ENCODE assay signal across 17 mouse cellular contexts in the genomic region with DNA sequence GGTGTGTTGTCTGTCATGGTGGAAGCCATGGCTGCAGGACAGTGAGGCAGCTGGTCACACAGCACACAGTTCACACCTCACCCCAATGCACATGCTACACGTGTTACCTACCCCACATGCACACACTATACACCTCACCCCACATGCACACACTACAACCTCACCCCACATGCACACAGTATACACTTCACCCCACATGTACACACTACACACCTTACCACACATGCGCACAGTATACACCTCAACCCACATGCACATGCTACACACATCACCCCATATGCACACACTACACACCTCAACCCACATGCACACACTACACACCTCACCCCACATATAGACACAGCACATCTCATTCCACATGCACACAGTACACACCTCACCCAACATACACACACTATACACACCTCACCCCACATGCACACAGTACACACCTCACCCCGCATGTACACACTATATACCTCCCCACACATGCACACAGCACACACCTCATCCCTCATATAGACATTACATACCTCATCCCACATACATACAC.
DNase-seq lines count a peak whose midpoint lies in the region; ATAC-seq and TF ChIP-seq lines count a peak whose summit lies in the region.
"Had no signal": no experiment of that assay in that cellular context is flagged by ENCODE, and none has a peak within 500 bp of the region (broad histone marks: within the 10 kb centered on the region; RNA-seq: fewer than 3 reads in every experiment).

No protein-coding gene starts in this region.

- peaks cover 21% of the 10 kb centered on the region for H3K4me1 ChIP-seq in kidney, embryonic 15.5 days
- H3K4me1 ChIP-seq in bone marrow, adult 2 months (ENCODE audit: control insufficient read depth, insufficient read depth, low read length) = no peaks in the 10 kb centered on the region; the same call in 1 of the 2 replicates
- peaks cover 12% of the 10 kb centered on the region for H3K4me1 ChIP-seq in forebrain, embryonic 16.5 days (replicated peaks; ENCODE audit: control insufficient read depth, insufficient read depth, low read length)
- H3K4me1 ChIP-seq in midbrain, embryonic 14.5 days (ENCODE audit: control insufficient read depth, insufficient read depth, low read length) = peaks cover 20% of the 10 kb centered on the region

- no peaks in the 10 kb centered on the region for H3K36me3 ChIP-seq in kidney, embryonic 15.5 days
- H3K36me3 ChIP-seq in forebrain, embryonic 16.5 days (ENCODE audit: control insufficient read depth, insufficient read depth) = no peaks in the 10 kb centered on the region
- H3K36me3 ChIP-seq in midbrain, embryonic 14.5 days (ENCODE audit: control insufficient read depth, insufficient read depth, low read length) = no peaks in the 10 kb centered on the region
- H3K36me3 ChIP-seq: heart, embryonic 15.5 days had no signal

- no peak overlapping the region for H3K4me3 ChIP-seq in kidney, embryonic 15.5 days (replicated peaks)
- no peak overlapping the region for H3K4me3 ChIP-seq in bone marrow, adult 2 months (replicated peaks; ENCODE audit: control insufficient read depth, low read depth, low read length)
- no peak overlapping the region for H3K4me3 ChIP-seq in forebrain, embryonic 16.5 days (replicated peaks; ENCODE audit: low read length)
- H3K4me3 ChIP-seq in midbrain, embryonic 14.5 days (replicated peaks; ENCODE audit: low read depth, low read length) = no peak overlapping the region
- H3K4me3 ChIP-seq: gastrocnemius, adult 2 months; heart, embryonic 15.5 days had no signal

- peak; percentile 2; the same call in 1 of the 2 replicates for TF ChIP-seq CTCF in bone marrow, adult 2 months (IDR thresholded peaks at IDR 0.05; ENCODE audit: control insufficient read depth, insufficient read depth, low read length)

- TF ChIP-seq POLR2A in bone marrow, adult 2 months (IDR thresholded peaks at IDR 0.05; ENCODE audit: borderline replicate concordance, control insufficient read depth, low read depth, low read length) = no peak

- peaks cover 9% of the 10 kb centered on the region for H3K27me3 ChIP-seq in kidney, embryonic 15.5 days
- no peaks in the 10 kb centered on the region for H3K27me3 ChIP-seq in forebrain, embryonic 16.5 days (replicated peaks; ENCODE audit: control insufficient read depth, insufficient read depth, low read length)
- H3K27me3 ChIP-seq in midbrain, embryonic 14.5 days (ENCODE audit: control insufficient read depth, insufficient read depth, low read length) = no peaks in the 10 kb centered on the region; the same call in 1 of the 2 replicates

- H3K9me3 ChIP-seq in kidney, embryonic 15.5 days (replicated peaks) = no peaks in the 10 kb centered on the region
- H3K9me3 ChIP-seq in forebrain, embryonic 16.5 days (ENCODE audit: control insufficient read depth, low read length) = no peaks in the 10 kb centered on the region
- H3K9me3 ChIP-seq in midbrain, embryonic 14.5 days (ENCODE audit: control insufficient read depth, low read length) = no peaks in the 10 kb centered on the region
- H3K9me3 ChIP-seq: heart, embryonic 15.5 days had no signal

- no peak for ATAC-seq in kidney, embryonic 15.5 days (replicated peaks; ENCODE audit: low FRiP score)
- ATAC-seq in forebrain, embryonic 16.5 days = peak; percentile 31; the same call in 1 of the 2 replicates
- ATAC-seq in midbrain, embryonic 14.5 days (ENCODE audit: low FRiP score, low TSS enrichment) = peak; percentile 55; the same call in 1 of the 2 replicates

- no peak overlapping the region for H3K9ac ChIP-seq in kidney, embryonic 15.5 days
- H3K9ac ChIP-seq in forebrain, embryonic 16.5 days (replicated peaks; ENCODE audit: low read depth, low read length) = no peak overlapping the region
- H3K9ac ChIP-seq in midbrain, embryonic 14.5 days (replicated peaks; ENCODE audit: low read length) = no peak overlapping the region
- H3K9ac ChIP-seq: heart, embryonic 15.5 days had no signal

- DNase-seq in kidney, adult 8-10 months = no peak
- no peak for DNase-seq in midbrain, embryonic 14.5 days
- no peak for DNase-seq in cerebellum, postnatal 25 days
- DNase-seq in frontal cortex, postnatal 14 days (ENCODE audit: low spot score in 2 of 2) = no peak
- no peak for DNase-seq in natural killer cell, adult 2 months (ENCODE audit: low spot score in 2 of 2)
- DNase-seq: adrenal gland, postnatal 14 days; B cell, adult 2 months; cerebellum, adult 11-12 months; gastrocnemius, adult 2 months; kidney, adult 18-20 months; lung, postnatal 36 days; right cerebral cortex, postnatal 4 days had no signal

- peak overlapping the region; percentile 91; the same call in 1 of the 2 replicates for H3K27ac ChIP-seq in kidney, embryonic 15.5 days
- no peak overlapping the region for H3K27ac ChIP-seq in bone marrow, adult 2 months (ENCODE audit: control insufficient read depth, insufficient read depth, low read depth, low read length, poor library complexity)
- H3K27ac ChIP-seq in forebrain, embryonic 16.5 days (ENCODE audit: low read length) = no peak overlapping the region
- no peak overlapping the region for H3K27ac ChIP-seq in midbrain, embryonic 14.5 days (replicated peaks; ENCODE audit: low read depth, low read length)
- H3K27ac ChIP-seq: gastrocnemius, adult 2 months had no signal

- WGBS in kidney, embryonic 15.5 days = 89% methylated on average over 3 of the region's 3 CpGs
- WGBS in bone marrow, adult 2 months = 82% methylated on average over 3 of the region's 3 CpGs
- 93% methylated on average over 3 of the region's 3 CpGs for WGBS in forebrain, embryonic 16.5 days
- WGBS in midbrain, embryonic 14.5 days = 93% methylated on average over 3 of the region's 3 CpGs

- H3K4me2 ChIP-seq in kidney, embryonic 15.5 days = no peak overlapping the region
- no peak overlapping the region for H3K4me2 ChIP-seq in forebrain, embryonic 16.5 days (ENCODE audit: low read length)
- no peak overlapping the region for H3K4me2 ChIP-seq in midbrain, embryonic 14.5 days (ENCODE audit: low read length)
- H3K4me2 ChIP-seq: heart, embryonic 15.5 days; liver, embryonic 11.5 days had no signal
